ENCODE assay signal across 7 mouse cellular contexts in genomic region chr4:150937293-150938062, GRCm38 (mm10).
A peak's percentile ranks its signal among the peaks of the same experiment; 100 is the strongest.
DNase-seq lines count a peak whose midpoint lies in the region.

No protein-coding gene starts in this region.

- DNase-seq in layer of hippocampus, adult 11-12 months (ENCODE audit: low spot score) = peak; percentile 53
- DNase-seq in layer of hippocampus, adult 9-10 months (ENCODE audit: low spot score) = no peak
- DNase-seq in R1 (ENCODE audit: low read depth, low spot score) = peak; percentile 81
- DNase-seq in cerebellum, adult 18-20 months = peak; percentile 62 to 66
- peak; percentile 74 for DNase-seq in induced T-regulatory cell, adult 2 months (ENCODE audit: low read depth)
- peak; percentile 56 for DNase-seq in naive thymus-derived CD4-positive, alpha-beta T cell, adult 2 months (ENCODE audit: low read depth)
- DNase-seq in embryo, embryonic 10.5 days (ENCODE audit: low spot score) = no peak

Comparison
In these comparisons a context has a peak if more than half of its experiments do, and no peak if none do; other contexts are left out.
1. DNase-seq: peak in layer of hippocampus, adult 11-12 months (single experiment), R1 (single experiment), cerebellum, adult 18-20 months (2 of 2), induced T-regulatory cell, adult 2 months (single experiment) and naive thymus-derived CD4-positive, alpha-beta T cell, adult 2 months (single experiment); none in layer of hippocampus, adult 9-10 months (single experiment) and embryo, embryonic 10.5 days (single experiment).